Mouse (Mus musculus) spleen, adult 18-20 months (tissue): Measurements from ENCODE around the gene Vmn2r25.
"Not testable (repeated sequence)": the region's sequence is repeated elsewhere in the genome, so short reads cannot be mapped to it uniquely, and the experiment has no call there.

Experiments
- DNase-seq, 2 experiments: peaks; one replicate each; pipeline ENCODE4 v3.0.0; 2022; ENCODE audit warnings: mixed read lengths in 2 of 2

The Vmn2r25 gene

DNA sequence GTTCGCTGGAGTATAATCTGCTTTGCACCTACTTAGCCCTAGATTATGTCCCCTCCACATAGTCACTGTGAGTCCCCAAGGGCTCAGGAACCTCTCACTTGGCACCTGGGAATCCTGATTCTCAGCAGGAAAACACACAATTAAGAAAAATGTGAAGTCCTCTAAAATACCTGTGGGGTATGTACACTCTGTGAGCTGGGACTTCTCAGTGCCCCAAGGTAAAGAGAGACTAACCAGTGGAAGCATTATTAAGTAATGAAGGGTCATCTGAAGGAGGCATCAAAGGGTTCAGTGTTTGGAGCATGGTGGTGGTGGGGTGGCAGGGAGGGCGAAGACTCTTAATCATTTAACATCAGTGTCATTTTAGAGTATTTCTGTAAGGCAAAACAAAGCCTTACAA is at the start of gene Vmn2r25:
Vmn2r25 (minus strand) TSS at position 101 of the 400 bp plus-strand sequence.
- not testable (repeated sequence) for DNase-seq

DNA sequence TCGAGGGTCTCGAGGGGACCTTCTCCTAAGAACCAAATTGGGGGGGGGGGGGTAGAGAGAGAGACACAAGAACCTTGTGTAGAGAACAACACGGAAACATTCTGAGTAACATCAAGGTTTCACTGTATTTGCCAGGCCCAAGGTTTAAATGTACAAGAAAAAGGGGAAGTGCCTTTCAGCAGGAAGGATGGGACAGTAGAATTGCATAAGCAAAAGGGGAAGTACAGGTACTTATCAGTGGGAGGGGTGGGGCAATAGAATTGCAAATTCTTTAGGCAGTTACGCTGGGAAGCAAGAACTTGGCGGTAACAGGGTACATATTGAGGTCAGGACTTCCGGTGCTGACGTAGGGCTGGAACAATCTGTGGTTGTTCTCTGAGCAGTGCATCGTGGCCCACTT is 33.3 kb downstream of the Vmn2r25 start:
- no peak for DNase-seq

DNA sequence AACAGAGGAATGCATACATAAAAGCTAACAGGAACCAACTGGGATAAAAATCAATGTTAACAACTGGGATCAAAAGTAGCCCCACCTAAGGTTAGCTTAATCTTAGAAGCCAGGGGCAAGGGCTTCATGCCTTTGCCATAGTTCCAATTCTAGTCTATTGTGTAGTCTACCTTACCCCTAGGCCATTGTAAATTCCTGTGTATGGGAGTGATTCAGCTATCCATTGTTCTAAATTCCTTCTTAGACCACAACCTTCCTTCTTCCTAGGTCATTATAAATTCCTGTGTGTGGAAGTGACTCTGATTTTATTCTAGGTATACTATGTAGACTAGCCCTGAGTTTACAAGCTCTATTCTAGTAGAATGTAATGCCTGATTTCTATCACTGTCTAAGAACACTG is 43.0 kb downstream of the Vmn2r25 start:
- not testable (repeated sequence) for DNase-seq

DNA sequence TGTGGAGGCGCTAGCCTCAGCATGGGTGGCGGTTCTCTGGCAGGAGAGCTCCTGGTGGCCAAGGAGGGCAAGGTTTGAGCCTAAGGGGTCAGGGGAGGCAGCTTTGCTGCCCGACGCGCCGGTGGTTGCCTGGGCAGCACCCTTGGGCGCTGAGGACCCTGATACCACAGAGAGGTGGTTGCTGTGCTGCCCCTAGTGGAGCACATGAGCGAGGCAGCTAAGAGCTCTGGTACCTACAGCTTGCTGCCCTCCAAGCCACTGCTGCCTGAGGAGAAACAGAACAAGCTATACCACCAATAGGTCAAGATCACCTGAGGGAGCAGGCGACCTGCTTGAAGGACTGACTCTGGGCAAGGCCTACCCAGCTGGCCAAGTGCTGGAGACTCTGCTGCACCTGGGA is 59.5 kb downstream of the Vmn2r25 start:
- DNase-seq, result no peak

GRCm38 (mm10) chr6:123784857-123785256 is 68.4 kb downstream of the Vmn2r25 start:
- no peak for DNase-seq

GRCm38 (mm10) chr6:123778579-123778978 is 74.7 kb downstream of the Vmn2r25 start, which contains the start of gene Vmn2r24:
Gene Vmn2r24 (plus strand): TSS chr6:123778879.
- DNase-seq, result no peak
